Mouse (Mus musculus): ENCODE measurements around the gene B3gnt2.

DNA sequence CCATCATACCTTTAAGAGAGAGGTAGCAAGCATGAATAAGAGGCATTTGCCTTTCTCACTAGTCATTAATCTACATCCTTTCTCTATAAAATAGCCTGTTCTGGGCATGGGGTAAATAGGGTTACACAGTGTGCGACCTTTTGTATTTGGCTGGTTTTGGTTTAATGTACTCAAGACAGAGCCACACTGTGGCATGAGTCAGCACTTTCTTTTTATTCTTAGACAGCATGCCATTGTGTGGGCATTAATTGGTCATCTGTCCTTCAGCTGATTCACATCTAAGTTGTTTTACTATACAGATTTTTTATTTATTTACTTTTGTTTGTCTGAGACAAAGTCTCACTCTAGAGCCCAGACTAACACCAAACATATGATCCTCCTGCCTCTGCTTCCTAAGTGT lies 68.6 kb downstream of the B3gnt2 start:
- TF ChIP-seq EP300 (IDR thresholded peaks at IDR 0.05) = no peak
- TF ChIP-seq CTCF (IDR thresholded peaks at IDR 0.05) = no peak
